Mouse (Mus musculus) limb, embryonic 12.5 days (tissue): Measurements from ENCODE around the gene Znrf1. TPM values are rescaled to one million over a fixed set of nuclear protein-coding genes. Genes with fewer than 3 reads are reported as not detected.

ENCODE experiments used
- ATAC-seq: fragments of 200-750 bp; cut with Nextera tagmentation; 2 replicates; pipeline ENCODE4 v1.8.0; 2017; ENCODE audit warnings: low read depth, moderate TSS enrichment; ENCODE audit not compliant: insufficient number of reproducible peaks, insufficient read depth, low FRiP score, low TSS enrichment
- H3K27ac ChIP-seq: fragments of 300-500 bp; sonication (generic); 2 replicates; pipeline ENCODE4 v1.5.1; 2016; ENCODE audit warnings: mild to moderate bottlenecking, moderate library complexity
- H3K27me3 ChIP-seq: fragments of 300-500 bp; sonication (generic); 2 replicates; pipeline ENCODE4 v1.6.1; 2016; ENCODE audit warnings: mild to moderate bottlenecking, moderate library complexity
- H3K36me3 ChIP-seq: fragments of 300-500 bp; sonication (generic); 2 replicates; pipeline ENCODE4 v1.6.1; 2016; ENCODE audit warnings: mild to moderate bottlenecking, moderate library complexity
- H3K4me1 ChIP-seq: fragments of 300-500 bp; sonication (generic); replicated peaks from 2 replicates; pipeline ENCODE4 v1.6.1; 2016
- H3K4me2 ChIP-seq: fragments of 300-500 bp; sonication (generic); 2 replicates; pipeline ENCODE4 v1.6.1; 2016; ENCODE audit warnings: mild to moderate bottlenecking, moderate library complexity
- H3K4me3 ChIP-seq: fragments of 300-500 bp; sonication (generic); replicated peaks from 2 replicates; pipeline ENCODE4 v1.5.1; 2016; ENCODE audit warnings: mild to moderate bottlenecking
- H3K9ac ChIP-seq: fragments of 300-500 bp; sonication (generic); replicated peaks from 2 replicates; pipeline ENCODE4 v1.6.1; 2016; ENCODE audit warnings: mild to moderate bottlenecking, moderate library complexity
- H3K9me3 ChIP-seq: fragments of 300-500 bp; sonication (generic); 2 replicates; pipeline ENCODE4 v1.6.1; 2016; ENCODE audit warnings: mild to moderate bottlenecking, moderate library complexity
- WGBS: fragments of 180-500 bp; shearing (Covaris S2); methylation state at CpG from one replicate; pipeline ENCODE4 v1.1.7; 2016; 5-methylcytosine and 5-hydroxymethylcytosine counted together
- polyA plus RNA-seq: library from polyadenylated mRNA; unstranded; fragments of >200 nt; fragmentation: Nextera tagmentation; extraction: Ambion mirVana; gene quantifications from 2 replicates; pipeline ENCODE4 v1.2.1, GENCODE M21; 2016

Gene Znrf1
- polyA plus RNA-seq, 1 experiment from 2014 or later: 69.4 TPM

DNA sequence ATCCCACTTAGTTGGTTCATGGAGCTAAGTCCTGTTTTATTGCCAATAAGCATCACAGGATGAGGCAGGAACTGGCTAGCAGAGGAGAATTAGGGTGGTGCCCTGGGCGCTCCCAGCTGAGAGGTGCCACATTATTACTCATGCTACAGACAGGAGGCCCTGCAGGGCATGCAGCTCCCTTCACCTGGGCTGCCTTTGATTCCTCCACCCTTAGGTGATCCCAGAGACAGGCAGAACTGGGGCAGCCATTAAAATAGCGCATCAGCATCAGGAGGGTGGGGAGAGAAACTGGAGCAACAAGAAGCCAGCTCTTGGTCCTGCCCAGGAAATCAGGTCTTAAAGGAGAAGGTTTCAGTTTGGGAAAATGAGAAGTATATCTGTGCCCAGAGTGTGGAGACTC lies 69.1 kb downstream of the Znrf1 start:
- no peaks in the 10 kb centered on the region for H3K9me3 ChIP-seq
- no peak for ATAC-seq
- no peak overlapping the region for H3K4me3 ChIP-seq
- 86% methylated on average over 2 of the region's 2 CpGs for WGBS
- no peak overlapping the region for H3K9ac ChIP-seq
- H3K27ac ChIP-seq: no peak overlapping the region
- H3K4me2 ChIP-seq: no peak overlapping the region
- H3K27me3 ChIP-seq: no peaks in the 10 kb centered on the region
- H3K36me3 ChIP-seq: peaks cover 23% of the 10 kb centered on the region; the same call in 1 of the 2 replicates
- no peaks in the 10 kb centered on the region for H3K4me1 ChIP-seq

DNA sequence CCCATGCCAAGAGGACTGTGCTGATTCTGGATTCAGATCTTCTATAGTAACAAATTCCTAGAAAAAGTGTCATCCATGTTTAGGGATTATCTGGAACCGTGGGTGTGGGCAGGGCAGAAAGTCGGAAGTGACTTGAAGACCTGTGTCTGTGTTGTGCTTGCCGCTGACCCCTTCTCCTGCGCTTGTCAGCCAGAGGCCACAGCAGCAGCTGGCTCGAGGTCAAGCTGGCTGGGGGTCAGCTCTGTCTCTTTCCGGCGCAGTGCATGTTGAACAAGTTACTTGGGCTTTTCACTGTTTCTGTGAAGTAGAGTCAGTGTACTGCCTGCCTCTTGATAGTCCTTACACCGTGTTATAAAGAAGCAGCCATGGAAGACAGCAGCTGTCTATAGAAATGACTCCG lies 71.1 kb downstream of the Znrf1 start:
- no peak overlapping the region for H3K4me2 ChIP-seq
- H3K9ac ChIP-seq: no peak overlapping the region
- WGBS: 88% methylated on average over 9 of the region's 9 CpGs
- H3K27me3 ChIP-seq: no peaks in the 10 kb centered on the region
- H3K36me3 ChIP-seq: peaks cover 36% of the 10 kb centered on the region
- no peak overlapping the region for H3K27ac ChIP-seq
- no peaks in the 10 kb centered on the region for H3K4me1 ChIP-seq
- ATAC-seq: no peak
- no peaks in the 10 kb centered on the region for H3K9me3 ChIP-seq
- H3K4me3 ChIP-seq: no peak overlapping the region

DNA sequence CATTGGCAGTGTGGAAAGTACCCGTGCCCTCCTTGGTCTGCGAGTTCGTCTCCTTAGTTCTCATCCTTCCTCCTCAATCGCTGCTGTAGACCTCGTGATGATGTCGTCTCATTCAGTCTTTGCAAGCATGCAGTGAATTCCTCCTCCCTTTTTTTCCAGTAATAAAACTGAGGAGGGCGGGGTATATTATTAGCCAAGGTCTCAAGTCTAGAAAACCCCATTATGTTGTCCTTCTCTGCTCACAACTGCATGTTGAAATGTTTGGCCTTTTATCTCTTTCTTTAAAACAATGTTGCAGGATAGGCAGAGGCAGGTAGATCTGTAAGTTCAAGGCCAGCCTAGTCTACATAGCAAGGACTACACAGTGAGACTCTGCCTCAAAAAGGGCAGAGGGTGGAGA lies 71.5 kb downstream of the Znrf1 start:
- H3K4me1 ChIP-seq: no peaks in the 10 kb centered on the region
- no peak overlapping the region for H3K4me2 ChIP-seq
- no peaks in the 10 kb centered on the region for H3K9me3 ChIP-seq
- no peak overlapping the region for H3K4me3 ChIP-seq
- H3K36me3 ChIP-seq: peaks cover 40% of the 10 kb centered on the region
- WGBS: 93% methylated on average over 7 of the region's 7 CpGs
- H3K27ac ChIP-seq: no peak overlapping the region
- H3K27me3 ChIP-seq: no peaks in the 10 kb centered on the region
- H3K9ac ChIP-seq: no peak overlapping the region
- ATAC-seq: no peak

DNA sequence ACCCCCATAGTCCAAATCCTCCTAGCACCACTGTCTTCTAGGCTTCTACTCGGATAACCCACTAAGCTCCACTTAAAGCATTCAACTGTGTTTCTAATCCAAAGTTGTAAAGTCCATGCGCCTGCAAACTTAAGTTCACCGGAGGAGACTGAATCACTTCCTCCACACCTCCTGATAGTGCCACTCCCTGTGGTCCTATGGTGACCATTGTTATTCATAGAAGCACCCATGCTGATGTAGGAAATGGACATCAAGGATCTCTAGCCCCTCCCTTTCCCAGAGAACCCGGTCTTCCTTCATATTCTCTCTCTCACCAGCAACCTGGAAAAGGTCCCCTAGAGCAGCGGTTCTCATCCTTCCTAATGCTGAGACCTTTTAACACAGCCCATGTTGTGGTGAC lies 77.3 kb downstream of the Znrf1 start:
- H3K9me3 ChIP-seq: no peaks in the 10 kb centered on the region
- no peak overlapping the region for H3K9ac ChIP-seq
- no peak for ATAC-seq
- peaks cover 5% of the 10 kb centered on the region; the same call in 1 of the 2 replicates for H3K4me1 ChIP-seq
- H3K4me3 ChIP-seq: no peak overlapping the region
- no peak overlapping the region for H3K4me2 ChIP-seq
- no peak overlapping the region for H3K27ac ChIP-seq
- 74% methylated on average over 5 of the region's 5 CpGs for WGBS
- H3K36me3 ChIP-seq: peaks cover 47% of the 10 kb centered on the region
- no peaks in the 10 kb centered on the region for H3K27me3 ChIP-seq

DNA sequence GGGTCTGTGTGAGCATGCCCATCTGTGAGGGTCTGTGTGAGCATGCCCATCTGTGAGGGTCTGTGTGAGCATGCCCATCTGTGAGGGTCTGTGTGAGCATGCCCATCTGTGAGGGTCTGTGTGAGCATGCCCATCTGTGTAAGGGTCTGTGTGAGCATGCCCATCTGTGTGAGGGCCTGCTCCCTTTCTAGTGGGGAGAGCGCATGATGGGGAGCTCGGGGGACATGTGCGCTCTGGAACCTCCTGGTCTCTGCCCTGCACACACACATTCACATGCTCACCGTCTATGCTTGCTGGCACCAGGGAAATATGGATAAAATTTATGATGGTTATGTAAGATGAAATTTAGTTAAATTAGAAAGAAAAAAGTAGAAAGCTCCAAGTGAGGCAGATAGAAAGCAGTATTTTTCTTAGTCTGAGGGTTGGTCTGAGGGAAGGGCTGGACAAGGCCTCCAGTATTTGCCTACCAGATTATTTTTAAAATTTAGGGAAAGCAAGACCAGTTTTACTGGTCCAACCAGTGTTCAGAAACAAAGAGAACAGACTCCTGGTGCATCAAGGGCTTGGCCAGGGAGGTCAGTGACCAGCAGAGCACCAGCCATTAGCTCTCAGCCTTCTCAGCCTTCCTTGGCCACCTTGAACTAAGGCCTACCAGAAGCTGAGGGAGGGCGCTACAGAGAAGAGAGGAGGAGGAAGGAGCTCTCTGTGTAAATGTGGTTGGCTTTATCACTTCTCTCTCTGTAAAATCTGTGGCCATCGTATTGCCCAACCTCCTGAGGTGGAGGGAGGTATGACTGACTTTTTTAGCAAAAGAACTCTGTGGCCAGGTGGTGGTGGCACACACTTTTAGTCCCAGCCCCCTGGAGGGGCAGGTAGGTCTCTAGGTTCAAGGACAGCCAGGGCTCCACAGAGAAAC lies 79.1 kb downstream of the Znrf1 start:
- Histone ChIP-seq H3K4me1 (peaks cover 7% of the 10 kb centered on the region; the same call in 1 of the 2 replicates), H3K9me3 (no peaks in the 10 kb centered on the region), H3K27ac (no peak overlapping the region), H3K4me2 (no peak overlapping the region), H3K36me3 (peaks cover 50% of the 10 kb centered on the region), H3K9ac (no peak overlapping the region), H3K27me3 (no peaks in the 10 kb centered on the region), H3K4me3 (no peak overlapping the region)
- WGBS: 93% methylated on average over 6 of the region's 6 CpGs
- no peak for ATAC-seq

DNA sequence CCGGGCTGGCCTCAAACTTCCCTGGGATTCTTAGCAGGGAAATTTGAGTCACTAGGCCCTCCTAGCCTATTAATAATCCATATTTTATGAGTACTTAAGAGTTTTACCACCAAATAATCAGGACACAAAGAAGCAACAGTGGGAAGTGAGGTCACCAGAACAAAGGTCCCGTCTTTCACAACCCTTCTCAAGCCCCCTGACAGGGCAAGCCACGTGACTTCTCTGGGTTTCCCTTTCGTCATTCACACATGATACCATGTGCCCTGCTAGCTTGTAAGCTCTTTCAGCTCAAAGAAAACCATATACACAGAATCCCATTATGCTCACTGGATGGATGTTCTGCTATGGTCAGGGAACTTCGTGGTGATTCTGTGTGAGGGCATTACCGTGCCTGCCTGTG lies 81.9 kb downstream of the Znrf1 start:
- peaks cover 57% of the 10 kb centered on the region for H3K36me3 ChIP-seq
- no peak for ATAC-seq

DNA sequence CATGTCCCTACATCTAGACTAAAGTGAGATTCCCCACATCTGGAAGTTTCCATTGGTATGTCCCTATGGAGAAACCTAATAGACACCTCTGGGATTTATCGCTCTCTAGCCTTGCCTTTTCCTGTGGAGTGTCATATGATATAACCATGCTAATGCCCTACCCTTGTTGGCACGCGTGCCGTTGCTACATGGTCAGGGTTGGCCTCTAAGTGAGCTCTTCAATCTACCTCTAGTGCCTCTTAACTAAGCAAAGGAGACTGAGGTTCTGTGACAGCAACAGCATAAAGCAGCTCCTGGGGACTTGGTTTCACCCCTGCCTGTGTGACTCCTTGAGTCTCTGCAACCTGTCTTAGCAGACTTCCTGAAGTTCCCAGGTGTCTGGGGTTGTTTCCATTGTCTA lies 82.4 kb downstream of the Znrf1 start:
- H3K9me3 ChIP-seq: no peaks in the 10 kb centered on the region
- H3K9ac ChIP-seq: no peak overlapping the region
- no peak overlapping the region for H3K4me2 ChIP-seq
- no peak for ATAC-seq
- no peak overlapping the region for H3K4me3 ChIP-seq
- no peaks in the 10 kb centered on the region for H3K27me3 ChIP-seq
- 93% methylated on average over 4 of the region's 4 CpGs for WGBS
- no peak overlapping the region for H3K27ac ChIP-seq
- peaks cover 55% of the 10 kb centered on the region for H3K36me3 ChIP-seq
- peaks cover 7% of the 10 kb centered on the region; the same call in 1 of the 2 replicates for H3K4me1 ChIP-seq

More for the DNA sequence above, 81.9 kb downstream of the Znrf1 start:
- Histone ChIP-seq H3K9me3 (no peaks in the 10 kb centered on the region), H3K4me1 (peaks cover 7% of the 10 kb centered on the region; the same call in 1 of the 2 replicates), H3K4me3 (no peak overlapping the region), H3K27ac (no peak overlapping the region), H3K4me2 (no peak overlapping the region), H3K27me3 (no peaks in the 10 kb centered on the region), H3K9ac (no peak overlapping the region)
- 73% methylated on average over 6 of the region's 6 CpGs for WGBS

DNA sequence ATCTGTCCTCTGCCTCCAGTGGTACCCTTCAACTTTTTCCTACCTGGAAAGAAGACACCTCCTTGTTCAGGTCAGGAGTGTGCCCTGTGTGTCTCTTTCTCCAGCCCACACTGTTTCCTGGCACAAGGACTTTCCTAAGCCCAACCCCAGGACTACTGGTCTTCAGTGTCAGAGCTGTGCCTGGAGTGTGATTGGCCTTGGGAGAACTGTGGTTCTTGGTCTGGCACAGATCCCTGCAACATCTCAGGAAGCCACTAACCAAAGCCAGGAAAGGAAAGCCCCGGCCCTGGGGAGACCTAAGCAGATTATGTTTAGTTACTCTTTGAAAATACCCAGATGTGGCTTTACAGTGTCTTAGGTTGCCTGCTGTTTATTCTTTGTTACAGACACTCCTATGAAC lies 84.0 kb downstream of the Znrf1 start:
- no peak for ATAC-seq
- Histone ChIP-seq H3K36me3 (peaks cover 56% of the 10 kb centered on the region), H3K4me3 (no peak overlapping the region)

DNA sequence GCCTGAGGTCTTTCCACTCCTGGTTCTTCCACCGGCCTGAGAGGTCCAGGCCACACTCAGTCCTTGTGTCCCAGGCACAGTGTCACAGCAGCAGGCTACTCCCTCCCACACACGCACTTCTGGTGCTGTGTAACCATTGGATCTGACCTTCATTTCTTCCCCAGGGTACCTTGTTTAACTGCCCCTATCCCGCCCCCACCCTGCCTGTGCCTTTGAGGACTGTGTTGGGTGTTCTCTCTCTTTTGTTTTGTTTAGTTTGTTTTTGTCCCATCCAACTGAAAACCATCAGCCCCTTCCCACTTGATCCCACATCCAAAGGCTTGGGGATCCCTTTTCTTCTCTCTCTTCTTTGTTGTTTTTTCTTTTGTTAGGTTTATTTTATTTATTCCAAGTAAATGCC lies 86.2 kb downstream of the Znrf1 start:
- H3K36me3 ChIP-seq: peaks cover 64% of the 10 kb centered on the region
- no peak overlapping the region for H3K27ac ChIP-seq
- H3K4me2 ChIP-seq: no peak overlapping the region
- WGBS: 85% methylated on average over 3 of the region's 3 CpGs
- peaks cover 7% of the 10 kb centered on the region; the same call in 1 of the 2 replicates for H3K4me1 ChIP-seq
- no peak overlapping the region for H3K4me3 ChIP-seq
- no peaks in the 10 kb centered on the region for H3K27me3 ChIP-seq
- no peak for ATAC-seq
- H3K9ac ChIP-seq: no peak overlapping the region
- H3K9me3 ChIP-seq: no peaks in the 10 kb centered on the region

More for the DNA sequence above, 84.0 kb downstream of the Znrf1 start:
- H3K9me3 ChIP-seq: no peaks in the 10 kb centered on the region
- no peak overlapping the region for H3K27ac ChIP-seq
- no peaks in the 10 kb centered on the region for H3K27me3 ChIP-seq
- no peak overlapping the region for H3K9ac ChIP-seq
- H3K4me1 ChIP-seq: peaks cover 7% of the 10 kb centered on the region; the same call in 1 of the 2 replicates
- WGBS: 100% methylated on average over 1 of the region's 1 CpGs
- no peak overlapping the region for H3K4me2 ChIP-seq

DNA sequence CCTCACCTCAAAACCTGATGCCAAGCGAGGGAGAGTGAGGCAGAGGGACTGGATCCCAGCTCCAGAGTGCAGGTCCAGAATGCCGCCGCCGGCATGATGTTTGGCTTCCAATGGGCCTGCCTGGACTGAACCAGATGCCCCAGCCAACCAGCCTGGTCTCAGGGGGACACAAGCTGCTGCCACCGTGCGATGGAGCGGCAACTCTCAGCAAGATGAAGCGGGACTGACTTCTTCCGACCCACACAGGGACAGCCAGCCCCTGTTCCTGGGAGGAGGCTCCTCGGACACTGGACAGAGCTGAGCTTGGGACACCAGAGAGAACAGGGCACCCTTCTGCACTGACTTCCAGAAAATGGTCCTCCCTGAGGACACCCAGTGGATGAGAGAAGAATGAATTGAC lies 86.7 kb downstream of the Znrf1 start:
- H3K4me1 ChIP-seq: peaks cover 7% of the 10 kb centered on the region; the same call in 1 of the 2 replicates
- H3K4me3 ChIP-seq: no peak overlapping the region
- 95% methylated on average over 10 of the region's 10 CpGs for WGBS
- H3K27me3 ChIP-seq: no peaks in the 10 kb centered on the region
- no peak overlapping the region for H3K9ac ChIP-seq
- ATAC-seq: no peak
- no peak overlapping the region for H3K27ac ChIP-seq
- H3K9me3 ChIP-seq: no peaks in the 10 kb centered on the region
- no peak overlapping the region for H3K4me2 ChIP-seq
- peaks cover 67% of the 10 kb centered on the region for H3K36me3 ChIP-seq

DNA sequence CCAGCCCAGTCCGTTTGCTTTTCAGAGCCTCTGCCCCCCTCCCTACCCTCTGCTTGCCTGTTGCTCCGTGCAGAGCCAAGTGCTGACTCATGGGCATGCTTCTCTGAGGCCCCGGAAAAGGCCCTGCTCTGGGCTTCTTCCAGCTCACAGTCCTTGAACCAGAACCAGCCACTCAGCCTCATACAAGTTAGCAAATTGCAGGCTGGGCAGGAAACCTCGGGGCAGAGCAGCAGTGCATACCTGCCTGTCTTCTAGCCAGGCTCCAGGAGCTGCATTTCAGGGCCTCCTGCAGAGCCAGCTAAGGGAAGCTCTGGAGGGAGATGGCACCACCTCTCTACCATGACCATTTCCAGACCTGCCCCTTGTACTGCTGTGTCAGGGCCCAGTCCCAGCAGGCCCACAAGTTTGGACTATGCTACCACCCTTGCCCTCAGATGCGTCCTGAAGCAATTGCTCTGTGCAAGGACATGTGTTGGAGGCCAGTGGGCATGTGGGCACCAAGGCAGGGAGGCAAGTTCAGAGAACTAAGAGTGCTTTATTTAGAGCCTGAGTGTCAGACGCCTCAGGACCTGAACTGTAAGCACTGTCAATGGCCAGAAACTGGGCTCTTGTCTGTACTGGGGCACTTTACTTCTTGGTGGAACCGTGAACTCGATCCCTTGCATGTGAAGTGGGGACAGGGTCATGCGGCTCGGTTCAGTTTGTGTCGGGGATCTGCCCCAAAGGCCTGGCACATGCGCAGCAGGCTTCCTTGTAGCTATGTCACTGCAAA lies 88.4 kb downstream of the Znrf1 start:
- 86% methylated on average over 12 of the region's 12 CpGs for WGBS
- H3K4me1 ChIP-seq: no peaks in the 10 kb centered on the region

More for the DNA sequence above, 88.4 kb downstream of the Znrf1 start:
- no peak overlapping the region for H3K27ac ChIP-seq
- ATAC-seq: no peak
- no peak overlapping the region for H3K4me2 ChIP-seq
- no peaks in the 10 kb centered on the region for H3K27me3 ChIP-seq
- H3K36me3 ChIP-seq: peaks cover 74% of the 10 kb centered on the region
- H3K9ac ChIP-seq: no peak overlapping the region
- no peak overlapping the region for H3K4me3 ChIP-seq
- no peaks in the 10 kb centered on the region for H3K9me3 ChIP-seq
